Mouse (Mus musculus) myocyte (in vitro differentiated cells): ENCODE measurements around the gene Map3k14.

ENCODE experiments used
- E2F4 ChIP-seq: IDR thresholded peaks from one replicate; pipeline ENCODE4 v1.6.1; 2011; ENCODE audit warnings: mild to moderate bottlenecking, control low read depth, moderate library complexity; ENCODE audit not compliant: insufficient read depth
- MAX ChIP-seq: IDR thresholded peaks from one replicate; pipeline ENCODE4 v1.6.1; 2011; ENCODE audit warnings: low read depth, mild to moderate bottlenecking, control low read depth
- MYOD1 ChIP-seq, 3 experiments: IDR thresholded peaks; one replicate each; pipeline ENCODE4 v1.6.1; 2011; ENCODE audit warnings: control low read depth in 2 of 3, low read depth in 2 of 3, mild to moderate bottlenecking in 2 of 3, moderate library complexity in 1 of 3; ENCODE audit not compliant: insufficient read length in 2 of 3, control insufficient read depth in 1 of 3
- MYOG ChIP-seq, 3 experiments: IDR thresholded peaks; one replicate each; pipeline ENCODE4 v1.6.1; 2011; ENCODE audit warnings: control low read depth in 2 of 3, low read depth in 2 of 3, mild to moderate bottlenecking in 2 of 3; ENCODE audit not compliant: insufficient read length in 2 of 3, control insufficient read depth in 1 of 3, insufficient read depth in 1 of 3
- POLR2A ChIP-seq: IDR thresholded peaks from one replicate; pipeline ENCODE4 v1.6.1; 2011; ENCODE audit warnings: low read depth, mild to moderate bottlenecking, control low read depth, moderate library complexity; ENCODE audit not compliant: insufficient read length
- POLR2AphosphoS2 ChIP-seq: IDR thresholded peaks from one replicate; pipeline ENCODE4 v1.6.1; 2011; ENCODE audit warnings: low read depth, control low read depth; ENCODE audit not compliant: insufficient read length
- TCF12 ChIP-seq: IDR thresholded peaks from one replicate; pipeline ENCODE4 v1.6.1; 2011; ENCODE audit warnings: mild to moderate bottlenecking, control low read depth; ENCODE audit not compliant: poor library complexity, insufficient read depth, severe bottlenecking
- TCF3 ChIP-seq: IDR thresholded peaks from one replicate; pipeline ENCODE4 v1.6.1; 2011; ENCODE audit warnings: low read depth, control low read depth; ENCODE audit not compliant: insufficient read length
- USF1 ChIP-seq: IDR thresholded peaks from one replicate; pipeline ENCODE4 v1.6.1; 2011; ENCODE audit warnings: low read depth, mild to moderate bottlenecking, control low read depth, moderate library complexity

- TF ChIP-seq POLR2A: no peak
- no peak for TF ChIP-seq POLR2AphosphoS2
- no peak for TF ChIP-seq MYOG (IDR thresholded peaks at IDR 0.05; ENCODE audit: control insufficient read depth in 1 of 3, insufficient read depth in 1 of 3, insufficient read length in 2 of 3, low read depth in 2 of 3)
- TF ChIP-seq MAX: no peak
- no peak for TF ChIP-seq MYOD1 (IDR thresholded peaks at IDR 0.05; ENCODE audit: control insufficient read depth in 1 of 3, insufficient read length in 2 of 3, low read depth in 2 of 3)
- no peak for TF ChIP-seq E2F4
- TF ChIP-seq USF1: no peak
- TF ChIP-seq TCF3: no peak
- TF ChIP-seq TCF12: no peak
These were observed 5.6 kb upstream of the Map3k14 start for GRCm38 (mm10) chr11:103272888-103273287.
